Mouse (Mus musculus): ENCODE data around the gene Stxbp2.
"Not testable (repeated sequence)": the region's sequence is repeated elsewhere in the genome, so short reads cannot be mapped to it uniquely, and the experiment has no call there.

The Stxbp2 gene

GRCm38 (mm10) chr8:3630647-3631477 is at the start of gene Stxbp2:
TSS of gene Stxbp2 (plus strand) at chr8:3630955.
- no peak for DNase-seq (ENCODE audit: low read depth)

GRCm38 (mm10) chr8:3581961-3582360 is 48.8 kb upstream of the Stxbp2 start:
- not testable (repeated sequence) for DNase-seq (ENCODE audit: low read depth)

- DNase-seq (ENCODE audit: low read depth), result no peak
Observed at GRCm38 (mm10) chr8:3586452-3586851, 44.3 kb upstream of the Stxbp2 start.

GRCm38 (mm10) chr8:3586993-3587390 is 43.8 kb upstream of the Stxbp2 start, which contains the start of gene Camsap3:
TSS of gene Camsap3 (plus strand) at chr8:3587293.
- no peak for DNase-seq (ENCODE audit: low read depth)

- no peak for DNase-seq (ENCODE audit: low read depth)
Observed at GRCm38 (mm10) chr8:3587391-3588257, 43.1 kb upstream of the Stxbp2 start.

GRCm38 (mm10) chr8:3588258-3588633 is 42.5 kb upstream of the Stxbp2 start:
- no peak for DNase-seq (ENCODE audit: low read depth)

- DNase-seq (ENCODE audit: low read depth), result peak; percentile 55
Observed at GRCm38 (mm10) chr8:3593470-3593869, 37.3 kb upstream of the Stxbp2 start.

GRCm38 (mm10) chr8:3594466-3594865 is 36.3 kb upstream of the Stxbp2 start:
- no peak for DNase-seq (ENCODE audit: low read depth)

- no peak for DNase-seq (ENCODE audit: low read depth)
Observed at GRCm38 (mm10) chr8:3598054-3598453, 32.7 kb upstream of the Stxbp2 start.

- no peak for DNase-seq (ENCODE audit: low read depth)
Observed at GRCm38 (mm10) chr8:3599219-3599618, 31.5 kb upstream of the Stxbp2 start.

GRCm38 (mm10) chr8:3600401-3600800 is 30.4 kb upstream of the Stxbp2 start:
- DNase-seq (ENCODE audit: low read depth), result peak; percentile 78

GRCm38 (mm10) chr8:3603439-3603838 is 27.3 kb upstream of the Stxbp2 start:
- no peak for DNase-seq (ENCODE audit: low read depth)

- DNase-seq (ENCODE audit: low read depth), result peak; percentile 24
Observed at GRCm38 (mm10) chr8:3606593-3606992, 24.2 kb upstream of the Stxbp2 start.

- DNase-seq (ENCODE audit: low read depth), result no peak
Observed at GRCm38 (mm10) chr8:3607822-3608221, 22.9 kb upstream of the Stxbp2 start.

- DNase-seq (ENCODE audit: low read depth), result peak; percentile 39
Observed at GRCm38 (mm10) chr8:3609046-3609815, 21.5 kb upstream of the Stxbp2 start.

GRCm38 (mm10) chr8:3609816-3610150 is 21.0 kb upstream of the Stxbp2 start:
- no peak for DNase-seq (ENCODE audit: low read depth)

- peak; percentile 100 for DNase-seq (ENCODE audit: low read depth)
Observed at GRCm38 (mm10) chr8:3621199-3621970, 9.4 kb upstream of the Stxbp2 start, which contains the start of the genes Xab2 and Pet100. TSS of gene Xab2 (minus strand) at chr8:3621316. TSS of gene Pet100 (plus strand) at chr8:3621548.

GRCm38 (mm10) chr8:3622119-3622518 is 8.6 kb upstream of the Stxbp2 start:
- no peak for DNase-seq (ENCODE audit: low read depth)

- no peak for DNase-seq (ENCODE audit: low read depth)
Observed at GRCm38 (mm10) chr8:3625445-3625844, 5.3 kb upstream of the Stxbp2 start, which contains the start of gene Pcp2. TSS of gene Pcp2 (minus strand) at chr8:3625545.

- no peak for DNase-seq (ENCODE audit: low read depth)
Observed at GRCm38 (mm10) chr8:3626971-3627370, 3.8 kb upstream of the Stxbp2 start.

GRCm38 (mm10) chr8:3628014-3628413 is 2.7 kb upstream of the Stxbp2 start:
- peak; percentile 57 for DNase-seq (ENCODE audit: low read depth)
